Mouse (Mus musculus) G1E (cell line): ENCODE data around the gene Gm49342.

ENCODE experiments used
- CTCF ChIP-seq: IDR thresholded peaks from 2 replicates; pipeline ENCODE4 v1.5.1; 2012; ENCODE audit warnings: low read depth, low read length, inconsistent platforms, mixed read lengths
- GATA1 ChIP-seq: IDR thresholded peaks from 2 replicates; pipeline ENCODE4 v1.6.1; 2012; ENCODE audit warnings: borderline replicate concordance, low read length, inconsistent platforms, mixed read lengths
- POLR2AphosphoS5 ChIP-seq: IDR thresholded peaks from 2 replicates; pipeline ENCODE4 v1.6.1; 2012; ENCODE audit warnings: low read depth, low read length, inconsistent platforms; ENCODE audit not compliant: insufficient replicate concordance
- TAL1 ChIP-seq: conservative IDR thresholded peaks from 2 replicates; pipeline ENCODE4 v1.6.1; 2012; ENCODE audit warnings: low read depth, low read length, inconsistent platforms, mixed read lengths

- TF ChIP-seq CTCF: no peak
- TF ChIP-seq TAL1: no peak
- no peak for TF ChIP-seq GATA1
- TF ChIP-seq POLR2AphosphoS5: no peak
Measured at GRCm38 (mm10) chr14:50931493-50932020, 12.8 kb upstream of the Gm49342 start.
